Mouse (Mus musculus): Measurements from ENCODE around the gene Coro2a. TPM values are rescaled to one million over a fixed set of nuclear protein-coding genes. Genes with fewer than 3 reads are reported as not detected.

Gene Coro2a
- polyA plus RNA-seq, 1 experiment from 2014 or later: 5.0 TPM

DNA sequence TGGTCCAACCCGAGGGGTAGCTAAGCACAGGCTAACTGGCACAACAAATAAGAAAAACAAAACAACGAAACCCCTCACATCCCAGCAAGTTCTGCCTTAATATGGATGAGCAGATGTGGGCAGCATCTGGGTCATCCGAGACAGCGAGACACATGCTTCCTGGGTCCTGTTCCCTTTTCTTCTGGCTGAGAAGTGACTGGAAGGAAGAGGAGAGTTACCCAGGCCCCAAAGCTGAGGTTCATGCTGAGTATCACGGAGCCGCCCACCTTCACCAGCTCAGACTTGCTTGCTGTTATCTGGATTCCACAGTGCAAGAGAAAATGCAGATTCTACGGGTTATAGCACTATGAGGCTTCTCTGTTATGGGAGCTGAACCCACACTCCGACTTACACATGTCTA lies 18.9 kb upstream of the Coro2a start:
- DNase-seq (ENCODE audit: low spot score) (no peak), ATAC-seq (ENCODE audit: low read depth) (no peak)
- no peaks in the 10 kb centered on the region for H3K36me3 ChIP-seq (ENCODE audit: control insufficient read depth, insufficient read depth, low read length)
- 79% methylated on average over 8 of the region's 8 CpGs for WGBS
- H3K27me3 ChIP-seq (replicated peaks; ENCODE audit: control insufficient read depth, insufficient read depth, low read length): no peaks in the 10 kb centered on the region
- no peak overlapping the region for H3K9ac ChIP-seq (ENCODE audit: low read depth, low read length)
- no peaks in the 10 kb centered on the region for H3K9me3 ChIP-seq (ENCODE audit: control insufficient read depth, low read length)
- H3K4me2 ChIP-seq (ENCODE audit: low read depth, low read length): no peak overlapping the region
- no peak overlapping the region for H3K27ac ChIP-seq (replicated peaks; ENCODE audit: low read depth, low read length)
- H3K4me1 ChIP-seq (ENCODE audit: control insufficient read depth, insufficient read depth, low read length): no peaks in the 10 kb centered on the region
- H3K4me3 ChIP-seq (ENCODE audit: low read depth, low read length): no peak overlapping the region

DNA sequence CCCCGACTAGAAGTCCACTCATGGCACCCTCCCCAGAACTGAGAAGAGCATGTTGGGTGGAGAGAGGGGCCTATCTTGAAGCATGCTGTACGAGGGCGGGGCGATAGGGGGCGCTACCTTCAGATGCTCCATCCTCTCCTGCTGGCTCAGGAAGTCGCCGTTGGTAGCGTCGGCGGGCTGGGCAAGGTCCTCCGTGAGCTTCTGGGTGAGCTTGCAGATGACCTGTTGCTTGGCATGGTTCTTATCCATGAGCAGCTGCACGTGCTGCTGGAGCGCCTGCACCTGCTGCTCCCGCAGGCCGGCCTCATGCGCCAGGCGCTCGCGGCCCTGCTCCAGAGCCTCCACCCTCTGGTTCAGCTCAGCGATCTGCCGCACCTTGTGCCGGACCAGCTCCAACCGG lies 18.3 kb upstream of the Coro2a start:
- no peak overlapping the region for H3K4me2 ChIP-seq (ENCODE audit: low read depth, low read length)
- H3K4me1 ChIP-seq (ENCODE audit: control insufficient read depth, insufficient read depth, low read length): no peaks in the 10 kb centered on the region
- ATAC-seq (ENCODE audit: low read depth) (peak; percentile 37; the same call in 1 of the 2 replicates), DNase-seq (ENCODE audit: low spot score) (no peak)
- no peaks in the 10 kb centered on the region for H3K36me3 ChIP-seq (ENCODE audit: control insufficient read depth, insufficient read depth, low read length)
- H3K9me3 ChIP-seq (ENCODE audit: control insufficient read depth, low read length): no peaks in the 10 kb centered on the region
- H3K9ac ChIP-seq (ENCODE audit: low read depth, low read length): no peak overlapping the region; the same call in 1 of the 2 replicates
- 20% methylated on average over 23 of the region's 23 CpGs for WGBS
- H3K27me3 ChIP-seq (replicated peaks; ENCODE audit: control insufficient read depth, insufficient read depth, low read length): no peaks in the 10 kb centered on the region
- no peak overlapping the region for H3K27ac ChIP-seq (replicated peaks; ENCODE audit: low read depth, low read length)
- H3K4me3 ChIP-seq (ENCODE audit: low read depth, low read length): no peak overlapping the region

DNA sequence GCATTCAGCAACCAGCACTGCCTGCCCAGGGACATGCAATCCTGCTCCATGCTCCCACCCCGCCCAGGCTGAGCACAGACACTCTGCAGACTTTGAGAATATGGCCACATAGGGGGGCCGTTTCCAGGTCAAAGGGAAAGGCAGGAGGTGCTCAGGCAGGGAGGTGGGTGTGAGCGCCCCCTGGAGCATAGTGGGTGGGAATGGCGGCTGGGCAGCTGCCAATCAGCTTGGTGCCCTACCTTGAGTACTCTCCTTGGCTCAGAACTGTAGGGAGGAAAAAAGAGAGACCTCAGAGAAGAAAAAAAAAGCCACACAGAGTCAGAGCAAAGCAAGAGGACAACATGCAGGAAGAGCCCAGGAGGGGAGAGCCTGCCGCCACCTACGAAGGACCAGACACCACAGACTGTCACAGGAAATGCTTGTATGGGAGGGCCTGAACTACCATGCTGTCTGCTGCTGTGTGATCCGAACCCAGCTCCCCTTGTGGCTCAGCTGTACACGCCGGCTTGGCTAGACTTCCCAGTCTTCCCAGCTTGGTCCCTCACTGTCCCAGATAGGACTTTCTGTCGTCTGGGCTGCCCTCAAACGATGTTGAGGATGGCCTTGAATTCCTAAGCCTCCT lies 16.3 kb upstream of the Coro2a start:
- Histone ChIP-seq H3K27ac (replicated peaks; ENCODE audit: low read depth, low read length) (no peak overlapping the region), H3K27me3 (replicated peaks; ENCODE audit: control insufficient read depth, insufficient read depth, low read length) (no peaks in the 10 kb centered on the region), H3K9me3 (ENCODE audit: control insufficient read depth, low read length) (no peaks in the 10 kb centered on the region), H3K4me2 (ENCODE audit: low read depth, low read length) (no peak overlapping the region), H3K9ac (ENCODE audit: low read depth, low read length) (no peak overlapping the region), H3K4me1 (ENCODE audit: control insufficient read depth, insufficient read depth, low read length) (no peaks in the 10 kb centered on the region), H3K4me3 (ENCODE audit: low read depth, low read length) (no peak overlapping the region), H3K36me3 (ENCODE audit: control insufficient read depth, insufficient read depth, low read length) (no peaks in the 10 kb centered on the region)
- WGBS: 64% methylated on average over 11 of the region's 11 CpGs
- ATAC-seq (ENCODE audit: low read depth) (no peak), DNase-seq (ENCODE audit: low spot score) (no peak)

DNA sequence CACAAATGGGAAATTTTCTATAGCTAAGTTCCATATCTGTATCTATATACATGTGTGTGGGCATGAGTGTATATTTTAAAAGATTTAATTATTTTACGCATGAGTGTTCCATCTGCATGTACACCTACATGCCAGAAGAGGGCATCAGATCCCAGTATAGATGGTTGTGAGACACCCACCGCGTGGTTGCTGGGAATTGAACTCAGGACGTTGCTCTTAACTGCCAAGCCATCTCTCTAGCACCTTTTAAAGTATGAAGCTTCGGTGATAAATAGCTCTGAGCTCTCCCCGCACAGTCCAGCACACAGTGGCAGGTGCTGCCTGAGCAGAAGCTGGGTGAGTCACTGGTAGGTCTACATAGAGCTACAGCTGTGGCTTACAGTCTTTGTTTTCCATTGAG lies 15.4 kb upstream of the Coro2a start:
- no peak overlapping the region for H3K4me3 ChIP-seq (ENCODE audit: low read depth, low read length)
- ATAC-seq (ENCODE audit: low read depth) (no peak), DNase-seq (ENCODE audit: low spot score) (no peak)
- no peak overlapping the region for H3K4me2 ChIP-seq (ENCODE audit: low read depth, low read length)
- WGBS: 82% methylated on average over 6 of the region's 6 CpGs
- no peaks in the 10 kb centered on the region for H3K4me1 ChIP-seq (ENCODE audit: control insufficient read depth, insufficient read depth, low read length)
- no peak overlapping the region for H3K9ac ChIP-seq (ENCODE audit: low read depth, low read length)
- H3K27me3 ChIP-seq (replicated peaks; ENCODE audit: control insufficient read depth, insufficient read depth, low read length): no peaks in the 10 kb centered on the region
- no peak overlapping the region for H3K27ac ChIP-seq (replicated peaks; ENCODE audit: low read depth, low read length)
- H3K9me3 ChIP-seq (ENCODE audit: control insufficient read depth, low read length): no peaks in the 10 kb centered on the region
- H3K36me3 ChIP-seq (ENCODE audit: control insufficient read depth, insufficient read depth, low read length): no peaks in the 10 kb centered on the region

DNA sequence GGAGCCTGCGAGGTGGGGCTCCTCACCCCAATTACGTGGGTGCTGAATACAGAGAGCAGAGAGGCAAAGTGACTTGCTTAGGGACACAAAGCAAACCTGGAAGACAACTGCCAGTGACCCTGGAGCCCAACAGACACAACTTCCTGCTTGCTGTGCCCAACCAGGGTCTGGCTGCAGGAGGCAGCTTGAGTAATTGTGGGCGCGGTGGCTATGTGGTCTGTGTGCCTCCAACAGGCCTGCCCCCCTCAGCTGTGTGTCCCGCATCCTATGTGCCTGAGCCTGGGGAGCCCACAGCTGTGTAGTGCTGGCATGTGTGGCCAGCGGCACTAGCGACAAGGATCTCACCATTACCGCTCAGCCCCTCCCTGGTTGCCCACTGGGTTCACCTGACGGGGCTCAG lies 12.6 kb upstream of the Coro2a start:
- 72% methylated on average over 8 of the region's 9 CpGs for WGBS
- Histone ChIP-seq H3K9ac (ENCODE audit: low read depth, low read length) (no peak overlapping the region), H3K4me2 (ENCODE audit: low read depth, low read length) (no peak overlapping the region), H3K36me3 (ENCODE audit: control insufficient read depth, insufficient read depth, low read length) (no peaks in the 10 kb centered on the region), H3K4me3 (ENCODE audit: low read depth, low read length) (no peak overlapping the region), H3K4me1 (ENCODE audit: control insufficient read depth, insufficient read depth, low read length) (no peaks in the 10 kb centered on the region), H3K27me3 (replicated peaks; ENCODE audit: control insufficient read depth, insufficient read depth, low read length) (no peaks in the 10 kb centered on the region), H3K9me3 (ENCODE audit: control insufficient read depth, low read length) (no peaks in the 10 kb centered on the region), H3K27ac (replicated peaks; ENCODE audit: low read depth, low read length) (no peak overlapping the region)
- DNase-seq (ENCODE audit: low spot score): no peak
- no peak for ATAC-seq (ENCODE audit: low read depth)

DNA sequence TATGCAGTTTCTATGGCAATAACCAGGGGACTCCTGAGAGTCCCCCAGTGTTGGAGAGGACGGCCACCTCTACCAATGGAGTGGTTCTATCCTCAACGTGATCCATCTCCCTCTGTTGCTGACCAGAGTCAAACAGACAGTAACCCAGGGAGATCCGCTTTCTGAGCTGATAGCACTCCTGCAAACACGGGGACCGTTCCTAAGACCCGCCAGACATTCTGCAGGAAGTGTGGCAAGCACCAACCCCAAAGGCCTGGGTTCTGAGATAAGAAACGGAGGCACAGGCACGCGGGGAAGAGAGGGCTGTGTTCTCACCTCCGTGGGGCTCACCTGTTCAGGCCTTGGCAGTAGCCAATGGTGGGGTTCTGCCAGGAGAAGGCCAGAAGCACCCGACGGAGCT lies 11.6 kb upstream of the Coro2a start:
- DNase-seq (ENCODE audit: low spot score) (no peak), ATAC-seq (ENCODE audit: low read depth) (no peak)
- no peaks in the 10 kb centered on the region for H3K36me3 ChIP-seq (ENCODE audit: control insufficient read depth, insufficient read depth, low read length)
- no peaks in the 10 kb centered on the region for H3K9me3 ChIP-seq (ENCODE audit: control insufficient read depth, low read length)
- H3K4me2 ChIP-seq (ENCODE audit: low read depth, low read length): no peak overlapping the region
- no peak overlapping the region for H3K4me3 ChIP-seq (ENCODE audit: low read depth, low read length)
- H3K27ac ChIP-seq (replicated peaks; ENCODE audit: low read depth, low read length): no peak overlapping the region
- no peaks in the 10 kb centered on the region for H3K27me3 ChIP-seq (replicated peaks; ENCODE audit: control insufficient read depth, insufficient read depth, low read length)
- 81% methylated on average over 12 of the region's 12 CpGs for WGBS
- no peaks in the 10 kb centered on the region for H3K4me1 ChIP-seq (ENCODE audit: control insufficient read depth, insufficient read depth, low read length)
- H3K9ac ChIP-seq (ENCODE audit: low read depth, low read length): no peak overlapping the region

DNA sequence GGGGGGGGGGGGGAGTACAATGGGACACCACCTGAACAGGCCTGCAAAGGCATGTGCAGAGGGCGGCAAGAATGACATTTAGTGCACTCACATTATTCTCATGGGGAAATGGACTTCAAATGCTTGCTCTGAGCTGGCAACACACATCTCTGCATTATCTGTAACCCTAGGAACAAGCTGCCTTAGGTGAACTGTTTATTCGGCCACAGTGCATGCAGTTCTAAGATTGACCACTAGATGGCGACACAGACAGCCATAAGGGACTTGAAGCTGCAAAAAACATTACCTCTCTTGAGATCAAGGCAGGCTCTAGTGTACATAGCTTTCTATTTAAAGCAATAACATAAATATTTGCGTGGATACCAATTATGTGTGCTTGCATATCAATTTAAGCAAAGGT lies 9.2 kb upstream of the Coro2a start:
- no peak overlapping the region for H3K4me2 ChIP-seq (ENCODE audit: low read depth, low read length)
- H3K27ac ChIP-seq (replicated peaks; ENCODE audit: low read depth, low read length): no peak overlapping the region
- H3K27me3 ChIP-seq (replicated peaks; ENCODE audit: control insufficient read depth, insufficient read depth, low read length): no peaks in the 10 kb centered on the region
- no peaks in the 10 kb centered on the region for H3K9me3 ChIP-seq (ENCODE audit: control insufficient read depth, low read length)
- no peaks in the 10 kb centered on the region for H3K4me1 ChIP-seq (ENCODE audit: control insufficient read depth, insufficient read depth, low read length)
- 2% methylated on average over 4 of the region's 4 CpGs for WGBS
- ATAC-seq (ENCODE audit: low read depth): peak; percentile 53
- H3K4me3 ChIP-seq (ENCODE audit: low read depth, low read length): no peak overlapping the region
- no peak overlapping the region for H3K9ac ChIP-seq (ENCODE audit: low read depth, low read length)
- peak; percentile 83 for DNase-seq (ENCODE audit: low spot score)
- no peaks in the 10 kb centered on the region for H3K36me3 ChIP-seq (ENCODE audit: control insufficient read depth, insufficient read depth, low read length)

DNA sequence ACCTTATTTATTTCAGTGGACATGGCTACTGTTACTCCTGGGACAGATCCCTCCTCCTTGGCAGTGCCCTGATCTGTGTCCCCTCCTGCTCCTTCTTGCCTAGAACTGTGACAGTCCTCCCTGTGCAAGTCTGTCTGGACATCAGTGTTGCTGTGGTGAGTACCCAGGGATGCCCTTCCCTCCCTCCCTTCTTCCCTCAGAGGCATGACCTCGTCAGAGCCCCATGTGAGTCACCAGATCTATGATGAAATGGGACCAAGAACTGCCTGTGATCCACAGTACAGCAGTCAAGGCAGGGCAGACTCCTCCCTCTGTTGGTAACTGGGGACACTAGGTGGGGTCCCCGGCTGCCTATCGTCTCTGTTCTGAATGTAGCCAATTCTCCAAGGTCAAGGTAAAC lies 5.6 kb upstream of the Coro2a start:
- H3K27ac ChIP-seq (replicated peaks; ENCODE audit: low read depth, low read length): no peak overlapping the region
- DNase-seq (ENCODE audit: low spot score) (no peak), ATAC-seq (ENCODE audit: low read depth) (no peak)
- H3K36me3 ChIP-seq (ENCODE audit: control insufficient read depth, insufficient read depth, low read length): no peaks in the 10 kb centered on the region
- no peaks in the 10 kb centered on the region for H3K9me3 ChIP-seq (ENCODE audit: control insufficient read depth, low read length)
- H3K9ac ChIP-seq (ENCODE audit: low read depth, low read length): no peak overlapping the region
- H3K4me3 ChIP-seq (ENCODE audit: low read depth, low read length): no peak overlapping the region
- WGBS: 68% methylated on average over 3 of the region's 3 CpGs
- H3K4me1 ChIP-seq (ENCODE audit: control insufficient read depth, insufficient read depth, low read length): no peaks in the 10 kb centered on the region
- 0 out of 2 replicates have a peak, but pooled peaks cover 5% of the 10 kb centered on the region for H3K27me3 ChIP-seq (replicated peaks; ENCODE audit: control insufficient read depth, insufficient read depth, low read length)
- no peak overlapping the region for H3K4me2 ChIP-seq (ENCODE audit: low read depth, low read length)

DNA sequence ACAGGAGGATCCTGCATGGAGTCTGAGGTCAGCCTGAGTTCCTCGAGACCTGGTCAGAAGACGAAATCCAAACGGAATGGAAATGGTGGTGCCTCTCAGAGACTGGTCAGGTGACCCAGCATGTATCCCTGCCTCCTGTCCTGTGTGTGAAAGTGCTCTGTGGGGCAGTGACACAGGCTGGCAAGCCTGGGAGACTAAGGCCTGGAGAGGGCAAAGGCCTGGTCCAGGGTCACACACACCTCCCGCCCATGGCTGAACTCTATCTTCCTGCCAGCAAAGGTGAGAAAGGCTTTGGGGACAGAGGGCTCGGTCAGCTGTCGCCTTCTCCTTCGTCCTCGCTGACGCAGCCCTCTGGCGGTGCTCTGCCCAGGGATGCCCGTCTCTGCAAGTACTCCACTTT lies 3.4 kb upstream of the Coro2a start:
- no peak overlapping the region for H3K4me2 ChIP-seq (ENCODE audit: low read depth, low read length)
- H3K4me1 ChIP-seq (ENCODE audit: control insufficient read depth, insufficient read depth, low read length): no peaks in the 10 kb centered on the region; the same call in 1 of the 2 replicates
- peaks cover 23% of the 10 kb centered on the region for H3K27me3 ChIP-seq (replicated peaks; ENCODE audit: control insufficient read depth, insufficient read depth, low read length)
- ATAC-seq (ENCODE audit: low read depth) (no peak), DNase-seq (ENCODE audit: low spot score) (no peak)
- no peak overlapping the region for H3K27ac ChIP-seq (replicated peaks; ENCODE audit: low read depth, low read length)
- no peaks in the 10 kb centered on the region for H3K9me3 ChIP-seq (ENCODE audit: control insufficient read depth, low read length)
- no peak overlapping the region for H3K9ac ChIP-seq (ENCODE audit: low read depth, low read length)
- 71% methylated on average over 8 of the region's 11 CpGs for WGBS
- H3K4me3 ChIP-seq (ENCODE audit: low read depth, low read length): no peak overlapping the region
- no peaks in the 10 kb centered on the region for H3K36me3 ChIP-seq (ENCODE audit: control insufficient read depth, insufficient read depth, low read length)

Measured in embryonic facial prominence, embryonic 14.5 days (tissue).